Mouse (Mus musculus) stomach, embryonic 16.5 days (tissue): ENCODE measurements around the gene Olfr211. TPM values are rescaled to one million over a fixed set of nuclear protein-coding genes. Genes with fewer than 3 reads are reported as not detected.
"Not testable (repeated sequence)": the region's sequence is repeated elsewhere in the genome, so short reads cannot be mapped to it uniquely, and the experiment has no call there.

Experiments
- ATAC-seq: fragments of 200-750 bp; cut with Nextera tagmentation; 2 replicates; pipeline ENCODE4 v1.8.0; 2017; ENCODE audit warnings: moderate number of reproducible peaks, moderate TSS enrichment; ENCODE audit not compliant: insufficient read depth, low FRiP score
- H3K27ac ChIP-seq: fragments of 300-500 bp; sonication (generic); 2 replicates; pipeline ENCODE4 v1.5.1; 2014; ENCODE audit warnings: low read length
- H3K27me3 ChIP-seq: fragments of 300-500 bp; sonication (generic); 2 replicates; pipeline ENCODE4 v1.6.1; 2014; ENCODE audit warnings: low read length, control low read depth, mixed read lengths; ENCODE audit not compliant: control insufficient read depth, insufficient read depth
- H3K36me3 ChIP-seq: fragments of 300-500 bp; sonication (generic); 2 replicates; pipeline ENCODE4 v1.6.1; 2014; ENCODE audit warnings: low read length; ENCODE audit not compliant: control insufficient read depth, insufficient read depth
- H3K4me1 ChIP-seq: fragments of 300-500 bp; sonication (generic); 2 replicates; pipeline ENCODE4 v1.6.1; 2014; ENCODE audit warnings: low read length, control low read depth, mixed read lengths; ENCODE audit not compliant: control insufficient read depth, insufficient read depth
- H3K4me2 ChIP-seq: fragments of 300-500 bp; sonication (generic); 2 replicates; pipeline ENCODE4 v1.6.1; 2014; ENCODE audit warnings: low read depth, low read length, mixed read lengths
- H3K4me3 ChIP-seq: fragments of 300-500 bp; sonication (generic); replicated peaks from 2 replicates; pipeline ENCODE4 v1.5.1; 2014; ENCODE audit warnings: mild to moderate bottlenecking, low read length
- H3K9ac ChIP-seq: fragments of 300-500 bp; sonication (generic); 2 replicates; pipeline ENCODE4 v1.6.1; 2014; ENCODE audit warnings: low read length
- H3K9me3 ChIP-seq: fragments of 300-500 bp; sonication (generic); replicated peaks from 2 replicates; pipeline ENCODE4 v1.6.1; 2016; ENCODE audit warnings: low read length, control low read depth; ENCODE audit not compliant: control insufficient read depth
- WGBS: fragments of 180-500 bp; shearing (Covaris S2); extraction: QIAGEN DNeasy Blood & Tissue Kit; methylation state at CpG from one replicate; pipeline ENCODE4 v1.1.7; 2014; 5-methylcytosine and 5-hydroxymethylcytosine counted together
- polyA plus RNA-seq: library from polyadenylated mRNA; unstranded; fragments of >200 nt; fragmentation: Nextera tagmentation; extraction: Ambion mirVana; gene quantifications from 2 replicates; pipeline ENCODE4 v1.2.1, GENCODE M21; 2015

The Olfr211 gene
- polyA plus RNA-seq, 1 experiment from 2014 or later, result not detected

- H3K4me2 ChIP-seq, result no peak overlapping the region
- H3K9me3 ChIP-seq, result no peaks in the 10 kb centered on the region
- H3K9ac ChIP-seq, result no peak overlapping the region
- H3K36me3 ChIP-seq, result no peaks in the 10 kb centered on the region
- H3K27ac ChIP-seq, result no peak overlapping the region
- H3K4me1 ChIP-seq, result no peaks in the 10 kb centered on the region
- H3K27me3 ChIP-seq, result no peaks in the 10 kb centered on the region
- H3K4me3 ChIP-seq, result no peak overlapping the region
- 23% methylated on average over 3 of the region's 3 CpGs for WGBS
- ATAC-seq, result no peak
Measured at GRCm38 (mm10) chr6:116468081-116468480, 20.8 kb upstream of the Olfr211 start.

- H3K4me3 ChIP-seq, result no peak overlapping the region
- 72% methylated on average over 1 of the region's 1 CpGs for WGBS
- H3K27me3 ChIP-seq, result no peaks in the 10 kb centered on the region
- H3K4me2 ChIP-seq, result no peak overlapping the region
- H3K4me1 ChIP-seq, result no peaks in the 10 kb centered on the region
- no peaks in the 10 kb centered on the region for H3K9me3 ChIP-seq
- H3K27ac ChIP-seq, result no peak overlapping the region
- no peaks in the 10 kb centered on the region for H3K36me3 ChIP-seq
- no peak for ATAC-seq
- no peak overlapping the region for H3K9ac ChIP-seq
Measured at GRCm38 (mm10) chr6:116485081-116485480, 3.8 kb upstream of the Olfr211 start.

GRCm38 (mm10) chr6:116486833-116487232 is 2.1 kb upstream of the Olfr211 start:
- ATAC-seq, result no peak
- no peaks in the 10 kb centered on the region for H3K4me1 ChIP-seq
- no peak overlapping the region for H3K4me3 ChIP-seq
- no peaks in the 10 kb centered on the region for H3K27me3 ChIP-seq
- H3K9ac ChIP-seq, result no peak overlapping the region
- H3K9me3 ChIP-seq, result no peaks in the 10 kb centered on the region
- H3K36me3 ChIP-seq, result no peaks in the 10 kb centered on the region
- H3K27ac ChIP-seq, result no peak overlapping the region
- H3K4me2 ChIP-seq, result no peak overlapping the region
- WGBS, result 62% methylated on average over 1 of the region's 1 CpGs

GRCm38 (mm10) chr6:116493742-116494141 is 4.9 kb downstream of the Olfr211 start:
- Histone ChIP-seq H3K27ac (no peak overlapping the region), H3K4me2 (no peak overlapping the region), H3K4me1 (no peaks in the 10 kb centered on the region), H3K9ac (no peak overlapping the region), H3K27me3 (no peaks in the 10 kb centered on the region), H3K9me3 (no peaks in the 10 kb centered on the region), H3K4me3 (no peak overlapping the region), H3K36me3 (no peaks in the 10 kb centered on the region)
- ATAC-seq, result no peak
- 90% methylated on average over 5 of the region's 5 CpGs for WGBS

GRCm38 (mm10) chr6:116495960-116496359 is 7.1 kb downstream of the Olfr211 start:
- Histone ChIP-seq H3K4me2 (no peak overlapping the region), H3K27me3 (no peaks in the 10 kb centered on the region), H3K36me3 (no peaks in the 10 kb centered on the region), H3K9me3 (no peaks in the 10 kb centered on the region), H3K4me3 (no peak overlapping the region), H3K9ac (no peak overlapping the region), H3K4me1 (no peaks in the 10 kb centered on the region), H3K27ac (no peak overlapping the region)
- ATAC-seq, result no peak
- 79% methylated on average over 1 of the region's 1 CpGs for WGBS

- H3K27me3 ChIP-seq, H3K4me3 ChIP-seq, H3K4me2 ChIP-seq, H3K27ac ChIP-seq, H3K36me3 ChIP-seq, H3K4me1 ChIP-seq, ATAC-seq, H3K9ac ChIP-seq, H3K9me3 ChIP-seq: not testable (repeated sequence)
- 92% methylated on average over 19 of the region's 20 CpGs for WGBS
Measured at GRCm38 (mm10) chr6:116506302-116507003, 17.6 kb downstream of the Olfr211 start, which contains the start of gene Olfr212. Gene Olfr212 (plus strand): TSS chr6:116506516.

GRCm38 (mm10) chr6:116514832-116515231 is 25.9 kb downstream of the Olfr211 start:
- Histone ChIP-seq H3K4me3 (no peak overlapping the region), H3K27me3 (no peaks in the 10 kb centered on the region), H3K9me3 (no peaks in the 10 kb centered on the region), H3K9ac (no peak overlapping the region), H3K4me1 (no peaks in the 10 kb centered on the region), H3K27ac (no peak overlapping the region), H3K36me3 (no peaks in the 10 kb centered on the region), H3K4me2 (no peak overlapping the region)
- ATAC-seq, result no peak

- WGBS, result 76% methylated on average over 1 of the region's 1 CpGs
- Histone ChIP-seq H3K36me3 (no peaks in the 10 kb centered on the region), H3K27me3 (no peaks in the 10 kb centered on the region), H3K9me3 (no peaks in the 10 kb centered on the region), H3K4me1 (no peaks in the 10 kb centered on the region), H3K27ac (no peak within 1 kb of the TSS), H3K4me2 (no peak within 1 kb of the TSS), H3K9ac (no peak within 1 kb of the TSS), H3K4me3 (no peak within 1 kb of the TSS)
- ATAC-seq, result no peak
Measured at GRCm38 (mm10) chr6:116538156-116538555, 49.3 kb downstream of the Olfr211 start, which contains the start of gene Olfr213. Gene Olfr213 (plus strand): TSS chr6:116538456.

GRCm38 (mm10) chr6:116542500-116542899 is 53.6 kb downstream of the Olfr211 start:
- Histone ChIP-seq H3K9me3 (no peaks in the 10 kb centered on the region), H3K36me3 (no peaks in the 10 kb centered on the region), H3K27me3 (no peaks in the 10 kb centered on the region), H3K4me3 (no peak overlapping the region), H3K4me1 (no peaks in the 10 kb centered on the region), H3K27ac (no peak overlapping the region), H3K4me2 (no peak overlapping the region), H3K9ac (no peak overlapping the region)
- no peak for ATAC-seq
- 72% methylated on average over 2 of the region's 2 CpGs for WGBS
